Mouse (Mus musculus) lung, postnatal 0 days (tissue): Measurements from ENCODE around the gene Ptgis. TPM values are rescaled to one million over a fixed set of nuclear protein-coding genes. Genes with fewer than 3 reads are reported as not detected.

Experiments
- ATAC-seq: fragments of 200-750 bp; cut with Nextera tagmentation; 2 replicates; pipeline ENCODE4 v1.8.0; 2017; ENCODE audit warnings: moderate library complexity
- DNase-seq: peaks from one replicate; pipeline ENCODE4 v3.0.0-alpha.2; 2016; ENCODE audit warnings: low spot score
- H3K27ac ChIP-seq: fragments of 300-500 bp; sonication (generic); 2 replicates; pipeline ENCODE4 v1.5.1; 2014; ENCODE audit warnings: antibody characterized with exemption, mild to moderate bottlenecking, low read length, mixed read lengths
- H3K27me3 ChIP-seq: fragments of 300-500 bp; sonication (generic); replicated peaks from 2 replicates; pipeline ENCODE4 v1.6.1; 2014; ENCODE audit warnings: low read length, mixed read lengths; ENCODE audit not compliant: insufficient read depth
- H3K36me3 ChIP-seq: fragments of 300-500 bp; sonication (generic); 2 replicates; pipeline ENCODE4 v1.6.1; 2014; ENCODE audit warnings: low read length, mixed read lengths; ENCODE audit not compliant: insufficient read depth
- H3K4me1 ChIP-seq: fragments of 300-500 bp; sonication (generic); 2 replicates; pipeline ENCODE4 v1.6.1; 2014; ENCODE audit warnings: antibody characterized with exemption, low read depth, low read length, mixed read lengths; ENCODE audit not compliant: insufficient read depth
- H3K4me2 ChIP-seq: fragments of 300-500 bp; sonication (generic); replicated peaks from 2 replicates; pipeline ENCODE4 v1.6.1; 2014; ENCODE audit warnings: low read depth, mild to moderate bottlenecking, low read length, moderate library complexity, mixed read lengths
- H3K4me3 ChIP-seq: fragments of 300-500 bp; sonication (generic); 2 replicates; pipeline ENCODE4 v1.5.1; 2014; ENCODE audit warnings: low read depth, low read length
- H3K9ac ChIP-seq: fragments of 300-500 bp; sonication (generic); replicated peaks from 2 replicates; pipeline ENCODE4 v1.6.1; 2014; ENCODE audit warnings: low read depth, mild to moderate bottlenecking
- H3K9me3 ChIP-seq: fragments of 300-500 bp; sonication (generic); 2 replicates; pipeline ENCODE4 v1.6.1; 2016; ENCODE audit warnings: low read length, mixed read lengths
- CTCF ChIP-seq: IDR thresholded peaks from 2 replicates; pipeline ENCODE4 v1.5.1; 2016; ENCODE audit warnings: antibody characterized with exemption, mild to moderate bottlenecking
- EP300 ChIP-seq: IDR thresholded peaks from 2 replicates; pipeline ENCODE4 v1.6.1; 2016; ENCODE audit warnings: antibody characterized with exemption, mild to moderate bottlenecking, control low read depth
- WGBS: fragments of 180-500 bp; shearing (Covaris S2); extraction: QIAGEN DNeasy Blood & Tissue Kit; methylation state at CpG from one replicate; pipeline ENCODE4 v1.1.7; 2014; 5-methylcytosine and 5-hydroxymethylcytosine counted together
- polyA plus RNA-seq: library from polyadenylated mRNA; unstranded; fragments of >200 nt; fragmentation: Nextera tagmentation; extraction: Ambion mirVana; gene quantifications from 2 replicates; pipeline ENCODE4 v1.2.1, GENCODE M21; 2015

Ptgis gene
- polyA plus RNA-seq, 1 experiment from 2014 or later: 37.9 TPM

DNA sequence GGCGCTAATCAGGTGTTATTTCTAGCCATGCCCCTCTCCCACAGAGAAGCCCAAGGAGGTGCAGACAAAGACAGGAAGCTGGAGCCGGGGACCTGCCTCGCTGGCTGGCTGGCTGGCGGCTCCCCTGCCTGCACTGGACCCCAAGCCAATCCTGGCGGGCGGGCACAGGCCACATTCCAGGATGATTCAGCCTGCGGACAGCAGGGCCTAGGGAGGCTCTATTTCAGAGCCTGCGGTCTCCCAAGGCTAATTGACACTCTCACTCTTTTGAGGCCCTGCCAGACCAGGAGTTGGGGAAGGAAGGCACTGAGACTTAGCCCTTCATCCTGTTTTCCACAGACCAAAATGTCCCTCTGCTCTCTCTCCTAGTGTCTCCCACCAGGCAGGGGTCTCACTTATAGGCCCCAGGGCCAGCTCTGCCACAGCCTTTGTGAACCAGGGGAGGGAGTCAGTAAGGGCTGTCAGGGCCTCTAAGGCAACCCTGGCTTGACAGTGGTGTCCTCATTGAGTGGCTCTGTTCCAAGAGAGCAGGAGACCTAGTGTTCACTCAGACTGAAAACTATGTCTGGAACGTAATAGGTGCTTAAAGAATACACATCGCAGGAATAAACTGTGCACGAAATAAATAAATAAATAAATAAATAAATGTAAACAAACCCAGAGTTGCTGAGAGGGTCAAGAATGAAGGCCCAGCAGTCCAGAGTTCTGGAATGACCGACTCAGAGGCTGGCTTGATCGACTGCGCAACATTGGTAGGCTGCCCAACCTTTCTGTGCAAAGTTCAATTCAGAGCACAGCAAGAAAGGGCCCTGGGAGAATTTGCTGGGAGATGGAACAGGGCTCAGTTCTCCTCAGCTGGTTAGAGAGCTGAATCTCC lies 8.0 kb downstream of the Ptgis start:
- DNase-seq: no peak
- Histone ChIP-seq H3K4me2 (no peak overlapping the region), H3K9ac (no peak overlapping the region), H3K36me3 (no peaks in the 10 kb centered on the region), H3K4me1 (no peaks in the 10 kb centered on the region; the same call in 1 of the 2 replicates), H3K4me3 (no peak overlapping the region), H3K9me3 (no peaks in the 10 kb centered on the region), H3K27ac (0 out of 2 replicates have a peak overlapping the region, but pooled peaks have one; percentile 16), H3K27me3 (no peaks in the 10 kb centered on the region)
- TF ChIP-seq CTCF (no peak), EP300 (no peak)
- peak; percentile 68 for ATAC-seq
- WGBS: 58% methylated on average over 14 of the region's 14 CpGs

DNA sequence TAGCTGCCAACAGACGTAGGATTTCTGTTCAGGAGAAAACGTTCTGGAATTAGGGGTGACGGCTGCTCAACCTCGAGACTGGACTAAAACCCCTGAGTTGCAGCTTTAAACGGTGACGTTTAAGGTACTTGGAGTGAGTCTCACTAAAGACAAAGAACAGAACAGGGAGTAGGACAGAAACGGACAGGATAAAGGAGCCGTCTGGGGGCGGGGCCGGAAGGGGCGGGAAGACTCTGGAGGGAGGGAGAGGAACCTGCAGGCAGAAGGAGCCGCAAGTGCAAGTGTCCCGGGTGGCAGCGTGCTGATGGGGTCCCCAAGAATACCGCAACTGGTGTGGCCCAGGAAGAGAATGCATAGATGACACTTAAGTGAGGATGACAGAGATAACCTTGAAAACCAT lies 9.8 kb downstream of the Ptgis start:
- peak overlapping the region; percentile 28; the same call in 1 of the 2 replicates for H3K4me2 ChIP-seq
- H3K9me3 ChIP-seq: no peaks in the 10 kb centered on the region
- H3K9ac ChIP-seq: no peak overlapping the region
- no peak for DNase-seq
- H3K27me3 ChIP-seq: no peaks in the 10 kb centered on the region
- H3K4me1 ChIP-seq: no peaks in the 10 kb centered on the region; the same call in 1 of the 2 replicates
- TF ChIP-seq EP300: no peak
- no peak for TF ChIP-seq CTCF
- 14% methylated on average over 15 of the region's 15 CpGs for WGBS
- peak; percentile 43 for ATAC-seq
- no peaks in the 10 kb centered on the region for H3K36me3 ChIP-seq
- 0 out of 2 replicates have a peak overlapping the region, but pooled peaks have one; percentile 8 for H3K4me3 ChIP-seq
- H3K27ac ChIP-seq: no peak overlapping the region

DNA sequence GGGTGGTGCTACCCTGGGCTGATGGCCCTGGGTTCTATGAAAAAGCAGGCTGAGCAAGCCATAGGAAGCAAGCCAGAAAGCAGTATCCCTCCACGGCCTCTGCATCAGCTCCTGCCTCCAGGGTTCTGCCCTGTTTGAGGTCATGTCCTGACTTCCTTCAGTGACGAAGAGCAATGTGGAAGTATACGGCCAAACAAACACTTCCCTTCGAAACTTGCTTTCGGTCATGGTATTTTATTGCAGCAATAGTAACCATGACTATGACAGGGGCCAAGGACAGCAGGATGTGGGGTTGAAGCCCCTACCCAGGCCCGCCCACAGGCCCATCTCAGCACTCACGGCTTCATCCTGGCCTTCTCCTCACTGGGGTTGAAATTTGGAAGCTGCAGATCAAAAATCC lies 15.5 kb downstream of the Ptgis start:
- ATAC-seq (peak; percentile 52), DNase-seq (peak; percentile 34)
- Histone ChIP-seq H3K36me3 (no peaks in the 10 kb centered on the region), H3K9ac (no peak overlapping the region), H3K4me3 (no peak overlapping the region), H3K9me3 (no peaks in the 10 kb centered on the region), H3K27me3 (no peaks in the 10 kb centered on the region), H3K27ac (no peak overlapping the region), H3K4me2 (no peak overlapping the region), H3K4me1 (no peaks in the 10 kb centered on the region)
- 52% methylated on average over 7 of the region's 7 CpGs for WGBS
- TF ChIP-seq CTCF: no peak
- no peak for TF ChIP-seq EP300

- Histone ChIP-seq H3K9ac (no peak overlapping the region), H3K4me3 (no peak overlapping the region), H3K36me3 (no peaks in the 10 kb centered on the region), H3K27ac (no peak overlapping the region), H3K4me2 (no peak overlapping the region), H3K9me3 (no peaks in the 10 kb centered on the region), H3K27me3 (no peaks in the 10 kb centered on the region), H3K4me1 (no peaks in the 10 kb centered on the region)
- ATAC-seq: no peak
- TF ChIP-seq EP300 (no peak), CTCF (no peak)
- 91% methylated on average over 6 of the region's 6 CpGs for WGBS
- DNase-seq: no peak
These were observed 16.2 kb downstream of the Ptgis start for GRCm38 (mm10) chr2:167224194-167224593.

DNA sequence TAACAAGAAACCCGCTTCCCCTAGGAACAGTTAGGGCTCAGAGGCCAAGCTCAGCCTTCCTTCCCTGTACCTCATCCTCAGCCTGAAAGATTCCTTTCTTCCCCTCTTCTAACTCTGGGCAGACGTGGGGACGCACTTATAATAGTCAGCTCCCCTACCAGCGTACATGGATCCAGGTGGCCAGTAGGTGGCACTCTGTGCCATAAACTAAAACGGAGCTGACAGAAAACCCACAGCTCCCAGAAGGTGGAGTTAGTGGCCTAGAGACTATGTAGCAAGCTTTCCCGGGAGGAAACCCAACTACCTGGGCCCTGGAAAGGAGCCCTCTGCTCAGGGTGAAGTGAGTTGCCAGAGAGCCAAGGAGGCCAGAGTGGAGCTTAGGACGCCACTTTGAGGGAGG lies 18.3 kb downstream of the Ptgis start:
- ATAC-seq (peak; percentile 68), DNase-seq (peak; percentile 86)
- H3K4me1 ChIP-seq: no peaks in the 10 kb centered on the region
- WGBS: 19% methylated on average over 7 of the region's 7 CpGs
- TF ChIP-seq CTCF (peak; percentile 94), EP300 (no peak)
- no peak overlapping the region for H3K27ac ChIP-seq
- H3K9me3 ChIP-seq: no peaks in the 10 kb centered on the region
- no peak overlapping the region for H3K4me3 ChIP-seq
- H3K36me3 ChIP-seq: no peaks in the 10 kb centered on the region
- no peaks in the 10 kb centered on the region for H3K27me3 ChIP-seq
- no peak overlapping the region for H3K9ac ChIP-seq
- H3K4me2 ChIP-seq: no peak overlapping the region

- Histone ChIP-seq H3K4me1 (no peaks in the 10 kb centered on the region), H3K36me3 (no peaks in the 10 kb centered on the region), H3K27ac (no peak overlapping the region), H3K4me3 (no peak overlapping the region), H3K9me3 (no peaks in the 10 kb centered on the region), H3K4me2 (no peak overlapping the region), H3K9ac (no peak overlapping the region), H3K27me3 (no peaks in the 10 kb centered on the region)
- TF ChIP-seq EP300: no peak
- TF ChIP-seq CTCF: no peak
- 75% methylated on average over 13 of the region's 13 CpGs for WGBS
- ATAC-seq: no peak
- DNase-seq: no peak
These were observed 19.1 kb downstream of the Ptgis start for GRCm38 (mm10) chr2:167221159-167221845.
